Mouse (Mus musculus) embryo, embryonic 10 days (tissue): Measurements from ENCODE around the gene 4930442H23Rik.
"Not testable (repeated sequence)": the region's sequence is repeated elsewhere in the genome, so short reads cannot be mapped to it uniquely, and the experiment has no call there.

Experiments used
- DNase-seq: peaks from one replicate; pipeline ENCODE4 v3.0.0-alpha.2; 2015; ENCODE audit warnings: low spot score

4930442H23Rik gene

GRCm38 (mm10) chr10:81197305-81197704 lies 13.7 kb upstream of the 4930442H23Rik start:
- no peak for DNase-seq

GRCm38 (mm10) chr10:81196470-81197065 lies 12.9 kb upstream of the 4930442H23Rik start:
- DNase-seq: no peak

GRCm38 (mm10) chr10:81195300-81195699 lies 11.7 kb upstream of the 4930442H23Rik start:
- DNase-seq: no peak

- DNase-seq: no peak
These were observed 10.5 kb upstream of the 4930442H23Rik start for GRCm38 (mm10) chr10:81193991-81194774.

GRCm38 (mm10) chr10:81192968-81193501 lies 9.4 kb upstream of the 4930442H23Rik start:
- peak; percentile 37 for DNase-seq

GRCm38 (mm10) chr10:81192270-81192967 lies 8.8 kb upstream of the 4930442H23Rik start:
- peak; percentile 83 for DNase-seq

- DNase-seq: no peak
These were observed 7.8 kb upstream of the 4930442H23Rik start for GRCm38 (mm10) chr10:81191342-81191982.

- no peak for DNase-seq
These were observed 7.3 kb upstream of the 4930442H23Rik start for GRCm38 (mm10) chr10:81190912-81191321.

- peak; percentile 69 for DNase-seq
These were observed 6.7 kb upstream of the 4930442H23Rik start for GRCm38 (mm10) chr10:81190236-81190911.

- DNase-seq: no peak
These were observed 6.2 kb upstream of the 4930442H23Rik start for GRCm38 (mm10) chr10:81189821-81190220.

- DNase-seq: no peak
These were observed 3.5 kb upstream of the 4930442H23Rik start for GRCm38 (mm10) chr10:81187161-81187560.

GRCm38 (mm10) chr10:81184765-81185164 lies 1.1 kb upstream of the 4930442H23Rik start:
- peak; percentile 70 for DNase-seq

- peak; percentile 100 for DNase-seq
These were observed 1.0 kb downstream of the 4930442H23Rik start, which contains the start of gene Dapk3 for GRCm38 (mm10) chr10:81182336-81183333. TSS of gene Dapk3 (plus strand) at chr10:81183005.

- not testable (repeated sequence) for DNase-seq
These were observed 1.8 kb downstream of the 4930442H23Rik start for GRCm38 (mm10) chr10:81181860-81182259.

- DNase-seq: no peak
These were observed 2.7 kb downstream of the 4930442H23Rik start for GRCm38 (mm10) chr10:81180946-81181345.

GRCm38 (mm10) chr10:81179451-81180342 lies 4.0 kb downstream of the 4930442H23Rik start:
- no peak for DNase-seq

GRCm38 (mm10) chr10:81178927-81179326 lies 4.7 kb downstream of the 4930442H23Rik start:
- DNase-seq: no peak

GRCm38 (mm10) chr10:81177958-81178712 lies 5.5 kb downstream of the 4930442H23Rik start:
- no peak for DNase-seq
